19 mouse cellular contexts compared by ENCODE assay signal in the genomic region with DNA sequence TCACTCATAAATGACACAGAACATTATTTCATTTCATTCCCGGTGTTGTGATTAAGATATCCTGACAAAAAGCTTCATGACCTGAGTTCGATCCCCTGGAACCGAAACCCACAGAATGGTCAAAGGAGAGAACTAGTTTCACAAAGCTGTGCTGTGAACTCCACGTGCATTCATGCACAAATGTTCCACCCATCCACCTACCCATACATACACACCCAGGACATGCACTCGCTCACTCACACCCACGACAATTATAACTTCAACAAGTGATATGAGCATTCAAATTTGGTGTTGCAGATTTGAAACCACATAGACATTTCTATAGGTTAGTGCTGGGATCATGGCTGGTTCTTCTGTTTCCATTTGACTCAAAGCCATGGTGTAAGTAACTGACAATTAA.
"Had no signal": no experiment of that assay in that cellular context is flagged by ENCODE, and none has a peak within 500 bp of the region (broad histone marks: within the 10 kb centered on the region; RNA-seq: fewer than 3 reads in every experiment).

No protein-coding gene starts in this region.

- H3K27ac ChIP-seq: kidney, embryonic 15.5 days; limb, embryonic 12.5 days; limb, embryonic 15.5 days; liver, embryonic 14.5 days; macrophage; midbrain, embryonic 12.5 days; neural tube, embryonic 13.5 days had no signal

- H3K27me3 ChIP-seq: kidney, embryonic 15.5 days; limb, embryonic 12.5 days; limb, embryonic 15.5 days; midbrain, embryonic 12.5 days; neural tube, embryonic 13.5 days had no signal

- H3K9me3 ChIP-seq: kidney, embryonic 15.5 days; limb, embryonic 12.5 days; limb, embryonic 15.5 days; midbrain, embryonic 12.5 days; neural tube, embryonic 13.5 days had no signal

- H3K4me1 ChIP-seq: midbrain, embryonic 12.5 days; neural tube, embryonic 13.5 days had no signal

- ATAC-seq: liver, postnatal 0 days; lung, postnatal 0 days; midbrain, embryonic 16.5 days had no signal

- H3K4me3 ChIP-seq: kidney, embryonic 15.5 days; limb, embryonic 12.5 days; limb, embryonic 15.5 days; midbrain, embryonic 12.5 days; myocyte; neural tube, embryonic 13.5 days had no signal

- DNase-seq: kidney, adult 8-10 months; kidney, postnatal 14 days; kidney, postnatal 4 days; left cerebral cortex, postnatal 4 days; liver, postnatal 0 days; lung, embryonic 14.5 days; thymus, adult 18-20 months; thymus, postnatal 36 days had no signal

- H3K9ac ChIP-seq: kidney, embryonic 15.5 days; limb, embryonic 12.5 days; limb, embryonic 15.5 days; liver, embryonic 14.5 days; liver, postnatal 0 days; lung, embryonic 14.5 days; midbrain, embryonic 12.5 days; neural tube, embryonic 13.5 days had no signal

- H3K36me3 ChIP-seq: kidney, embryonic 15.5 days; limb, embryonic 15.5 days; neural tube, embryonic 13.5 days had no signal

- H3K4me2 ChIP-seq: kidney, embryonic 15.5 days; limb, embryonic 12.5 days; limb, embryonic 15.5 days; liver, embryonic 11.5 days; lung, embryonic 14.5 days; midbrain, embryonic 12.5 days; neural tube, embryonic 13.5 days had no signal
